8 mouse cellular contexts compared by ENCODE assay signal in the genomic region with DNA sequence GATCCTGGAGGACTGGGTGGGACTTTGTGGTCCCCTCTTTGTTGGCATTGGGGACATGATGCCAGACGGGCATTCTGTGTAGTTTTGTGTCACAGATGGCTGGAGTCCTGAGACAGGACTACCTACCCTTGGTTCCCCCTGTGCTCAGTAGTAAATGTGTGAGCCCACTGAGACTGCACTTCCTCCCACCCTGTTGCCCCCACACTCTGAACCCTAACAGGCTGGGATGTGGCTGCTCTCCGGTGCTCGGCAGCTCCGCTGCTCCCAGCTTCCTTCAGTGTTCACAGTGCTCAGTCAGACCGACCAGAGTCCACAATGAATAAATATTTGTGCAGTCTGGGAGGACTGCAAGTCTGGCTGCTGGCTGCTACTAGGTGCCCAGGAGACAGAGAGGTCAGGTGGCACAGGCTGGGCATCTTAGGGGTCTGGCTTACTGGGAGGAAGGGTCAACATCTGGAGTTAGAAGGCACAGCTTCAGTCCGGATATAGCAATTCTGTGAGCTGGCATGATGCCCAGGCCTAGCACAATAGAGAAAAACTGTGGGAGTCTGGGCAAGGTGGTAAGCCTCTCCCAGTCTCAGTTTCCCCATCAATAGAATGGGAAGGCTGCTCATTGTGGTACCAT. TPM values are rescaled to one million over a fixed set of nuclear protein-coding genes. Genes with fewer than 3 reads are reported as not detected.
DNase-seq lines count a peak whose midpoint lies in the region; ATAC-seq and TF ChIP-seq lines count a peak whose summit lies in the region.

No protein-coding gene starts in this region.

- peak overlapping the region; percentile 38; the same call in 1 of the 2 replicates for H3K27ac ChIP-seq in forebrain, embryonic 12.5 days
- peak overlapping the region; percentile 74; the same call in 1 of the 2 replicates for H3K27ac ChIP-seq in intestine, postnatal 0 days (ENCODE audit: low read depth, low read length)

- DNase-seq in heart, adult 18-20 months: peak; percentile 56 to 57
- no peak for DNase-seq in heart, postnatal 25 days (ENCODE audit: low spot score)
- peak; percentile 74 for DNase-seq in lung, postnatal 10 days
- DNase-seq in left cerebral cortex, adult 8-10 months (ENCODE audit: low spot score in 2 of 2): no peak
- no peak for DNase-seq in urinary bladder, postnatal 25 days (ENCODE audit: low spot score)

- no peaks in the 10 kb centered on the region for H3K36me3 ChIP-seq in forebrain, embryonic 12.5 days (replicated peaks)
- H3K36me3 ChIP-seq in intestine, postnatal 0 days (ENCODE audit: control insufficient read depth, insufficient read depth): no peaks in the 10 kb centered on the region

- H3K9me3 ChIP-seq in forebrain, embryonic 12.5 days: no peaks in the 10 kb centered on the region
- H3K9me3 ChIP-seq in intestine, postnatal 0 days (ENCODE audit: control insufficient read depth): no peaks in the 10 kb centered on the region

- no peak for ATAC-seq in forebrain, embryonic 12.5 days (ENCODE audit: low FRiP score)
- ATAC-seq in intestine, postnatal 0 days: 0 out of 2 replicates have a peak, but pooled peaks have one; percentile 37
- ATAC-seq in monocyte, adult 5-6 weeks (replicated peaks; ENCODE audit: insufficient number of reproducible peaks, low FRiP score, low TSS enrichment, poor library complexity, severe bottlenecking): no peak

- intact Hi-C loops in heart, postnatal 25 days (cut with DNase I): loop anchor here (2.0 kb wide), 1 partner anchor 17 kb away; no protein-coding TSS in a partner anchor

- no peak overlapping the region for H3K4me3 ChIP-seq in forebrain, embryonic 12.5 days (replicated peaks)
- peak overlapping the region; percentile 12; the same call in 1 of the 2 replicates for H3K4me3 ChIP-seq in intestine, postnatal 0 days (ENCODE audit: low read depth, low read length)

- peak overlapping the region; percentile 44; the same call in 1 of the 2 replicates for H3K9ac ChIP-seq in forebrain, embryonic 12.5 days
- H3K9ac ChIP-seq in intestine, postnatal 0 days (ENCODE audit: low read depth, low read length): no peak overlapping the region

- peaks cover 10% of the 10 kb centered on the region; the same call in 1 of the 2 replicates for H3K27me3 ChIP-seq in forebrain, embryonic 12.5 days
- no peaks in the 10 kb centered on the region; the same call in 1 of the 2 replicates for H3K27me3 ChIP-seq in intestine, postnatal 0 days (replicated peaks; ENCODE audit: control insufficient read depth, insufficient read depth, low read length)

- TF ChIP-seq CTCF in intestine, postnatal 0 days (IDR thresholded peaks at IDR 0.05; ENCODE audit: low read depth): no peak

- 64% methylated on average over 6 of the region's 6 CpGs for WGBS in forebrain, embryonic 12.5 days
- 12% methylated on average over 6 of the region's 6 CpGs for WGBS in intestine, postnatal 0 days

- H3K4me2 ChIP-seq in forebrain, embryonic 12.5 days: peak overlapping the region; percentile 31; the same call in 1 of the 2 replicates
- H3K4me2 ChIP-seq in intestine, postnatal 0 days (replicated peaks; ENCODE audit: low read depth): peak overlapping the region; percentile 51

- peaks cover 42% of the 10 kb centered on the region for H3K4me1 ChIP-seq in forebrain, embryonic 12.5 days
- H3K4me1 ChIP-seq in intestine, postnatal 0 days (replicated peaks; ENCODE audit: control insufficient read depth, insufficient read depth, low read length): peaks cover 20% of the 10 kb centered on the region

RNA-seq across cellular contexts. Expression of gene Gm21969, which starts 21.4 kb away (rescaled TPM):
- not detected for total RNA-seq in heart, adult 18-20 months (2021)
- total RNA-seq in heart, postnatal 25 days (2021): not detected
- polyA plus RNA-seq in forebrain, embryonic 12.5 days (2016; fragmentation: Nextera tagmentation; extraction: Ambion mirVana): not detected in 2 replicates
- not detected in 2 replicates for polyA plus RNA-seq in intestine, postnatal 0 days (2015; fragmentation: Nextera tagmentation; extraction: Ambion mirVana)
- total RNA-seq in left cerebral cortex, adult 8-10 months (2022): not detected
- total RNA-seq in monocyte, adult 5-6 weeks (2017): 1.4 TPM in 1 of 3 replicates, not detected in the others

RNA-seq across cellular contexts. Expression of gene Aldh4a1, which starts 41.1 kb away (rescaled TPM):
- total RNA-seq in heart, adult 18-20 months (2021): 10 to 100 TPM; 84.7 to 90.8 TPM
- 10 to 100 TPM; 64.1 to 68.5 TPM for total RNA-seq in heart, postnatal 25 days (2021)
- polyA plus RNA-seq in forebrain, embryonic 12.5 days (2016; fragmentation: Nextera tagmentation; extraction: Ambion mirVana): 19.0 and 19.3 TPM in 2 replicates
- polyA plus RNA-seq in intestine, postnatal 0 days (2015; fragmentation: Nextera tagmentation; extraction: Ambion mirVana): 3.5 and 3.9 TPM in 2 replicates
- 10 to 100 TPM; 17.4 to 19.5 (median 19.0) TPM for total RNA-seq in left cerebral cortex, adult 8-10 months (2022)
- 4.5 to 8.5 TPM (median 6.2 TPM) in 3 replicates for total RNA-seq in monocyte, adult 5-6 weeks (2017)

RNA-seq across cellular contexts. Expression of gene Iffo2, which starts 51.2 kb away (rescaled TPM):
- 1 to 10 TPM; 4.3 to 4.4 TPM for total RNA-seq in heart, adult 18-20 months (2021)
- 1 to 10 TPM; 5.5 to 6.0 TPM for total RNA-seq in heart, postnatal 25 days (2021)
- 3.3 and 4.5 TPM in 2 replicates for polyA plus RNA-seq in forebrain, embryonic 12.5 days (2016; fragmentation: Nextera tagmentation; extraction: Ambion mirVana)
- 3.4 and 4.0 TPM in 2 replicates for polyA plus RNA-seq in intestine, postnatal 0 days (2015; fragmentation: Nextera tagmentation; extraction: Ambion mirVana)
- total RNA-seq in left cerebral cortex, adult 8-10 months (2022): 10 to 100 TPM; 18.1 to 19.8 (median 18.5) TPM
- 11.1 to 19.2 TPM (median 11.7 TPM) in 3 replicates for total RNA-seq in monocyte, adult 5-6 weeks (2017)

Comparison
In these comparisons a context has a peak if more than half of its experiments do, and no peak if none do; other contexts are left out.
1. DNase-seq: peak in heart, adult 18-20 months (2 of 2) and lung, postnatal 10 days (single experiment); none in heart, postnatal 25 days (single experiment), left cerebral cortex, adult 8-10 months (0 of 2) and urinary bladder, postnatal 25 days (single experiment).